Mouse (Mus musculus) embryo, embryonic 10.5 days (tissue): Measurements from ENCODE around the gene Gm10282.

ENCODE experiments used
- DNase-seq: peaks from one replicate; pipeline ENCODE4 v3.0.0-alpha.2; 2015; ENCODE audit warnings: low spot score

The Gm10282 gene

GRCm38 (mm10) chr8:72260585-72260984 lies 44.5 kb downstream of the Gm10282 start:
- DNase-seq: no peak

- no peak for DNase-seq
These were observed 45.2 kb downstream of the Gm10282 start for GRCm38 (mm10) chr8:72259862-72260261.

GRCm38 (mm10) chr8:72257902-72258238 lies 47.2 kb downstream of the Gm10282 start:
- DNase-seq: no peak

GRCm38 (mm10) chr8:72257171-72257901 lies 47.7 kb downstream of the Gm10282 start:
- DNase-seq: peak; percentile 75
